Mouse (Mus musculus) midbrain, embryonic 11.5 days (tissue): ENCODE data around the gene Gm13283. TPM values are rescaled to one million over a fixed set of nuclear protein-coding genes. Genes with fewer than 3 reads are reported as not detected.
"Not testable (repeated sequence)": the region's sequence is repeated elsewhere in the genome, so short reads cannot be mapped to it uniquely, and the experiment has no call there.

Experiments used
- ATAC-seq: fragments of 200-750 bp; cut with Nextera tagmentation; 2 replicates; pipeline ENCODE4 v1.8.0; 2017; ENCODE audit warnings: moderate TSS enrichment, moderate library complexity; ENCODE audit not compliant: low FRiP score
- DNase-seq: peaks from one replicate; pipeline ENCODE4 v3.0.0; 2015; ENCODE audit warnings: low spot score; ENCODE audit errors: missing footprints
- H3K27ac ChIP-seq: fragments of 300-500 bp; sonication (generic); 2 replicates; pipeline ENCODE4 v1.5.1; 2014; ENCODE audit warnings: low read depth, low read length
- H3K27me3 ChIP-seq: fragments of 300-500 bp; sonication (generic); 2 replicates; pipeline ENCODE4 v1.6.1; 2014; ENCODE audit warnings: mild to moderate bottlenecking, low read length, moderate library complexity, mixed read lengths; ENCODE audit not compliant: control insufficient read depth, insufficient read depth
- H3K36me3 ChIP-seq: fragments of 300-500 bp; sonication (generic); 2 replicates; pipeline ENCODE4 v1.6.1; 2014; ENCODE audit warnings: mild to moderate bottlenecking, low read length, moderate library complexity, mixed read lengths; ENCODE audit not compliant: control insufficient read depth, insufficient read depth
- H3K4me1 ChIP-seq: fragments of 300-500 bp; sonication (generic); 2 replicates; pipeline ENCODE4 v1.6.1; 2014; ENCODE audit warnings: low read length; ENCODE audit not compliant: control insufficient read depth, insufficient read depth
- H3K4me2 ChIP-seq: fragments of 300-500 bp; sonication (generic); 2 replicates; pipeline ENCODE4 v1.6.1; 2014; ENCODE audit warnings: mild to moderate bottlenecking, moderate library complexity
- H3K4me3 ChIP-seq: fragments of 300-500 bp; sonication (generic); 2 replicates; pipeline ENCODE4 v1.5.1; 2014; ENCODE audit warnings: low read depth, low read length
- H3K9ac ChIP-seq: fragments of 300-500 bp; sonication (generic); 2 replicates; pipeline ENCODE4 v1.6.1; 2014; ENCODE audit warnings: low read length
- H3K9me3 ChIP-seq: fragments of 300-500 bp; sonication (generic); 2 replicates; pipeline ENCODE4 v1.6.1; 2016; ENCODE audit warnings: low read length; ENCODE audit not compliant: control insufficient read depth
- WGBS: fragments of 180-500 bp; shearing (Covaris S2); extraction: QIAGEN DNeasy Blood & Tissue Kit; methylation state at CpG from one replicate; pipeline ENCODE4 v1.1.7; 2014; 5-methylcytosine and 5-hydroxymethylcytosine counted together
- polyA plus RNA-seq: library from polyadenylated mRNA; unstranded; fragments of >200 nt; fragmentation: Nextera tagmentation; extraction: Ambion mirVana; gene quantifications from 2 replicates; pipeline ENCODE4 v1.2.1, GENCODE M21; 2014

Gene Gm13283
- polyA plus RNA-seq, 1 experiment from 2014 or later: 0.15 TPM

DNA sequence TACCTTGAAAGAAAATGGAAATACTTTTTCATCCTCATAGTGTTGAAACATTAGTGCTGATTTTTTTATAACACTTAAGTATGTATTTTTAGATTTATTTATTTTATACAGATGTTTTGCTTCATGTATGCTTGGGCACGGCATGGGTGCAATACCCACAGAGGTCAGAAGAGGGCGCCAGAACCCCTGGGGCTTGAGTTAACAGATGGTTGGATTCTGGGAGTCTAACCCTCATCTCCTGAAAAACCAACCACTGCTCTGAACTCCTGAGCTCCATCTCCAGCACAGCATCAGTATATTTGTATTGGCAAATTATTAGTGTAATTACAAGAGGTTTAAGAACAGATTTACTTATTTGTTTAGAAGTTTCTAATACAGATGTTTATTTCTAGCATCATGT lies 21.4 kb upstream of the Gm13283 start:
- no peak overlapping the region for H3K27ac ChIP-seq
- 4% methylated on average over 2 of the region's 2 CpGs for WGBS
- H3K9me3 ChIP-seq: no peaks in the 10 kb centered on the region
- H3K27me3 ChIP-seq: no peaks in the 10 kb centered on the region
- H3K4me2 ChIP-seq: no peak overlapping the region
- no peaks in the 10 kb centered on the region for H3K4me1 ChIP-seq
- peak; percentile 74 for ATAC-seq
- H3K4me3 ChIP-seq: no peak overlapping the region
- DNase-seq: peak; percentile 96
- no peak overlapping the region for H3K9ac ChIP-seq
- H3K36me3 ChIP-seq: no peaks in the 10 kb centered on the region

DNA sequence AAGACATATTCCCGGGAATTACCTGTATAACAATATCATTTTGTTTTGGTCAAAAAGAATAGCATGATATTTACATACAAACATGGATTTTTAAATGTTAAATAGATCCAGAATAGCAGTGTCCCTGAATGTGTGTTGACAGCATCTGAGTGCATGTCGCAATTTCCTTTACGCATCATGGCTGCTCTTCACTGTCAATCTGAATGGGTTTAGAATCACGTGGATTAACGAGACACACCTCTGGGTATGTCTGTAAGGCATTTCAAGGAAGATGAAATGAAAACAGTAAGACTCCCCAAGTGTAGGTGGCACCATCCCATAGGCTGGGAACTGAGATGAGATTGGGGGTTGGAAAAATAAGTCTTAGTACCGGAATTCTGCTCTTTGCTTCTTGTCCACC lies 20.9 kb upstream of the Gm13283 start:
- ATAC-seq: no peak

DNA sequence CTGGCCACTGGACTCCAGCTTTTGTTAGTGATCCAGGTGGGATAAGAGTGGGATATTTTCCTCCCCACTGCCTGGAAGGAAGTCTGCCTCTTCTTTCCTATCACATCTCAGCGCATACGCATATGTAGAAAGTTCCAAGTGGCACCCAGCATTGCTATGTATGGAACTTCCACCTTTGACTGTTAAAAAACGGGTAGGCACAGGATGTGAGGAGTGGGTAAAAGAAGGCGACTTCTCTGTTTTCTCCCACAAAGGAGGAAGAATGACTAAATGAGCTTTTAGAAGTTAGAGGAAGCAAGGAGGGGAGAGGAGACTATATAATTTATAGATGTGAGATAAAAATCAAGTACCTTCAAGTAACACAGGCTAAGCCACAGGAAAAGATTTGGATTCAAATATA lies 18.5 kb upstream of the Gm13283 start:
- Histone ChIP-seq H3K27ac (no peak overlapping the region), H3K9me3 (no peaks in the 10 kb centered on the region), H3K27me3 (no peaks in the 10 kb centered on the region), H3K4me2 (no peak overlapping the region), H3K4me1 (no peaks in the 10 kb centered on the region; the same call in 1 of the 2 replicates), H3K4me3 (no peak overlapping the region), H3K9ac (no peak overlapping the region), H3K36me3 (no peaks in the 10 kb centered on the region)
- 93% methylated on average over 4 of the region's 4 CpGs for WGBS
- DNase-seq: peak; percentile 68
- no peak for ATAC-seq

More for the DNA sequence above, 20.9 kb upstream of the Gm13283 start:
- DNase-seq: peak; percentile 54
- Histone ChIP-seq H3K4me3 (no peak overlapping the region), H3K4me1 (no peaks in the 10 kb centered on the region), H3K9me3 (no peaks in the 10 kb centered on the region), H3K4me2 (no peak overlapping the region), H3K27me3 (no peaks in the 10 kb centered on the region), H3K9ac (no peak overlapping the region), H3K36me3 (no peaks in the 10 kb centered on the region), H3K27ac (no peak overlapping the region)
- 92% methylated on average over 6 of the region's 6 CpGs for WGBS

DNA sequence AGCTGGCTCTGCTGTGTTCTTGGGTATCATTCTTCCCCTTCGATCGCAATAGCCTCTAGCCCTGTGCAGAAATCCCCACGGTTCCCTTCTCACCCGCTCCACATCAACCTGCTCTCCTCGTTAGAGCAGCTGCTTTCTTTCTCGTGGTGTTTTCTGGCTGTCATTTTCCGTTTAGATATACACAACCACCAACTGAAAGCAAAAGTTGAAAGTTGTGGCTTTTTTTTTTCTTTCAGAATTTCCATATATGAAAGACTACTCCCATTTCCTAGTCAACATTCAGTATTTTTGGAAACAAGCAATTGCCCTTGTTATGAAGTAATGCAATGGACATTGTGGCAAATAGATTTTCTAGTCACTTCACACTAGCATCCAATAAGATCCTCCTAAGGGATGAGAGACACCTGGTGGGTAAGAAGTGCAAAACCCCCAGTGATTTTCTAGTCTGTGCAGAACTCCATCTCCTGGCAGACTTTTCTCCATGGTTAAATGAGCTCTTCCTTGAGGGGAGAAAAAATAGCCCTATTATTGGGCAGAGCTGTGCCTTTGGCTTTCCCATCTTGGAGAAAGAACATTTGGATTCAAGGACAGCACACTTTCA lies 17.0 kb upstream of the Gm13283 start:
- Histone ChIP-seq H3K9ac (no peak overlapping the region), H3K4me2 (no peak overlapping the region), H3K27ac (no peak overlapping the region), H3K27me3 (no peaks in the 10 kb centered on the region), H3K4me3 (no peak overlapping the region), H3K9me3 (no peaks in the 10 kb centered on the region), H3K36me3 (no peaks in the 10 kb centered on the region), H3K4me1 (no peaks in the 10 kb centered on the region; the same call in 1 of the 2 replicates)
- no peak for DNase-seq
- ATAC-seq: no peak
- WGBS: 89% methylated on average over 7 of the region's 7 CpGs

DNA sequence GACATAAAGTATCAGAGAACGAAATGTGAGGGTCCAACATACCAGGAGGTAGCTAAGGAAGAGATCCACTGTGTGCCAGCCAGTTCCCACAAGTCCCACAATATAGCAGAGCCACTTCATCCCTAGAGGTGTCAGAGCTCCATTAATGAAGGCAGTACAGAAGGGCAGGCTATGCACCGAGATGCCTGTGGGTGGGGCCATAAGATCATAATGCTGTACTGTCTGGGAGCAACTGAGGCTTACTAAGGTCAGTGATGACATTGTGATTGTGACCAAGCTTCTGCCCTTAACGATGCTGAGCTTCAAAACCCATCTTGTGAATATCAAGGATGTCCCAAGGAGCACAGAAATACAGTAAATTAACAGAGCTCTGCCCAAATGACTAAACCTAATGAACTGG lies 15.7 kb upstream of the Gm13283 start:
- no peaks in the 10 kb centered on the region for H3K27me3 ChIP-seq
- no peak overlapping the region for H3K9ac ChIP-seq
- no peak overlapping the region for H3K27ac ChIP-seq
- H3K36me3 ChIP-seq: no peaks in the 10 kb centered on the region
- no peak overlapping the region for H3K4me2 ChIP-seq
- ATAC-seq (no peak), DNase-seq (peak; percentile 44)
- no peak overlapping the region for H3K4me3 ChIP-seq
- no peaks in the 10 kb centered on the region; the same call in 1 of the 2 replicates for H3K4me1 ChIP-seq
- no peaks in the 10 kb centered on the region for H3K9me3 ChIP-seq
- 84% methylated on average over 3 of the region's 3 CpGs for WGBS

DNA sequence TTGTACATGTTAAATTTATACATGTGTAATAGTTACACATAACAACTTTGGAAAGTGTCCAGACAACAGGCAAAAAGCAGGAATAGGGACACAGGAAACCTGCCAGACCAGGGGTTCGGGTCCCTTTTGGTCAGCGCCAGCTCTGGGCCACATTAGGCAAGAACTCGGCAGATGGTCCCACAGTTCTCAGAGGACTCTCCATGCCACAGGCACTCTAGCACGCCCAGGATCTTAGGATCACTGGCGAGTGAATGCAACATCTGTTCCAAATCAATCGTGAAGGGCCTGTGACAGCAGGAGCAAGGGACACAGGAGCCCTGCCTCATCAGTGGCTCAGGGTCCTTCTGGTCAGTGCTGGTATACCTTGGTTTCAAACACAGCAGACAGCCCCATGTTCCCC lies 10.0 kb upstream of the Gm13283 start:
- no peak for ATAC-seq
- H3K36me3 ChIP-seq: no peaks in the 10 kb centered on the region
- WGBS: 80% methylated on average over 6 of the region's 6 CpGs
- H3K27ac ChIP-seq: no peak overlapping the region
- no peak overlapping the region for H3K4me3 ChIP-seq
- DNase-seq: peak; percentile 75
- no peaks in the 10 kb centered on the region; the same call in 1 of the 2 replicates for H3K4me1 ChIP-seq
- H3K4me2 ChIP-seq: no peak overlapping the region
- H3K9ac ChIP-seq: no peak overlapping the region
- H3K9me3 ChIP-seq: no peaks in the 10 kb centered on the region
- no peaks in the 10 kb centered on the region for H3K27me3 ChIP-seq

DNA sequence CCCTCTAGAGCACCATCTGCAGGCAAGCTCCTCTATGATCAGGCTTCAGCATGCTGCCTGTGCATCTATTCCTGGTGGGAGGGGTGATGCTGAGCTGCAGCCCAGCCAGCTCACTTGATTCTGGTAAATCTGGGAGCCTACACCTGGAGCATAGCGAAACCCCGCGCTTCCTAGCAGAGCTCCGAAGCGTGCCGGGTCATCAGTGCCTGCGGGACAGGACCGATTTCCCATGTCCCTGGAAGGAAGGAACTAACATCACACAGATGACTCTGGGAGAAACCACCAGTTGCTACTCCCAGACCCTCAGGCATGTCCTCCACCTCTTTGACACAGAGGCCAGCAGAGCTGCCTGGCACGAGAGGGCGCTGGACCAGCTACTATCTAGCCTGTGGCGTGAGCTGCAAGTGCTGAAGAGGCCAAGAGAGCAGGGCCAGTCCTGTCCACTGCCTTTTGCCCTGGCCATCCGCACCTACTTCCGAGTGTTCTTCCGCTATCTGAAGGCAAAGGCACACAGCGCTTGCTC lies 5.0 kb upstream of the Gm13283 start, which contains the start of gene Gm13271:
Gene Gm13271 (plus strand): TSS at position 51 of the 523 bp plus-strand sequence.
- not testable (repeated sequence) for ATAC-seq, H3K4me3 ChIP-seq, DNase-seq, H3K36me3 ChIP-seq, H3K27me3 ChIP-seq, H3K9ac ChIP-seq, H3K9me3 ChIP-seq, H3K27ac ChIP-seq, H3K4me1 ChIP-seq, H3K4me2 ChIP-seq
- 72% methylated on average over 15 of the region's 15 CpGs for WGBS

DNA sequence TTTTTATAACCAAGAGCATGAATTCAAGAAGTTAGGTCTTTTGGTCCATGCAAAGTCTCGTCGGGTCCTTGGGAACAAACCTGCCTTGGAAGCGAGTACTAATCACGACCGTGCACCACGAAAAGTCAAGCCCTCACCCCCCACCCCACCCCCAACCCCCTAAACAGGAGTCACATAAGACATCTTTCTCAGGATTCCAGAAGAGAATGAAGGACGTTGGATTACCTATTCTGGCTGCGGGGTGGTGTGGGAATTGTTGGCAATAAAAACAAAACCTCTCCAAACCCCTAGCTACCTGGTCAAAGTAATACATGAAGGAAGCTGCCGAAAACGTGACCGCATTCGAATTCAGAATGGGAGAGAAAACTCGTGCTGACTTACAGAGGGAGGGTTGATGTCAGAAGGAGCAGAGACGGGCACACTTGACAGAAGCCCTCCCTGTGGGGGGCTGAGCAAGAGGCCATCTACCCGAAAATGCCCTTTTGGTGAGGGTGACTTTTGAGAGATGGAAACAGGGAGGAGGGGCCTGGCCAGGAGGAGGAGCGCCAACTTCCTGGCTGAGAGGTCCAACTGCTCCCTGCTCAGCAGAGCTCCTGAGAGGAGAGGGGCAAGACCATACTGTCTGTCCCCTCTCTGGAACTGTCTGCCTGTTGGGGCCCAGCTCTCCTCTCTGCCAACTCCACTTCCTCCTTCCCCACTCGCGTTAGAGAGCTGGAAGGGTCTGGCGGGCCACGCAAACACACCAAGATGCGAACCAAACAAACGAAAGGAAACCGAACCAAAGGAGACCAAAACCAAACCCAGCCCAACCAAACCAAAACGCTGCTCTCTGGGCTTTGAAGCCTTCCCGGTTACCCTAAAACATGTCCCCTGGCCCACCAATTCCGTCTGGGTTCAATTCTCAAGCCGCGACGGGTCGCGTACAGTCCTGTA lies 3.1 kb upstream of the Gm13283 start:
- Histone ChIP-seq H3K27ac (peak overlapping the region; percentile 68), H3K9ac (peak overlapping the region; percentile 69), H3K4me2 (peak overlapping the region; percentile 69), H3K4me3 (peak overlapping the region; percentile 39)
- H3K4me1 ChIP-seq, H3K9me3 ChIP-seq, H3K36me3 ChIP-seq, ATAC-seq, H3K27me3 ChIP-seq: not testable (repeated sequence)
- 12% methylated on average over 28 of the region's 31 CpGs for WGBS
- DNase-seq: peak; percentile 96

DNA sequence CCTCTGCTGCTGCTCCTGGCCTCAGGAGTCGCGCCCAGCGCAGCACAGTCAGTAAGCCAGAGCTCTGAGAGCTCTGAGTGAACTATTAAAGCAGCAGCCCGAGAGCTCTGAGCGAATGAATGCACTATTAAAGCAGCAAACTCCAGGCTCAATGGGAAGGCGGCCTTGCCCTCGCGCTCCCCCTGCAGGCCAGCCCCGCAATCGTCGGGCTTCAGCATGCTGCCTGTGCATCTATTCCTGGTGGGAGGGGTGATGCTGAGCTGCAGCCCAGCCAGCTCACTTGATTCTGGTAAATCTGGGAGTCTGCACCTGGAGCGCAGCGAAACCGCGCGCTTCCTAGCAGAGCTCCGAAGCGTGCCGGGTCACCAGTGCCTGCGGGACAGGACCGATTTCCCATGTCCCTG lies 2.3 kb upstream of the Gm13283 start:
- not testable (repeated sequence) for H3K9me3 ChIP-seq, H3K4me1 ChIP-seq, H3K36me3 ChIP-seq, H3K27me3 ChIP-seq
- peak overlapping the region; percentile 68 for H3K27ac ChIP-seq
- DNase-seq (peak; percentile 94), ATAC-seq (peak; percentile 100)
- peak overlapping the region; percentile 69 for H3K4me2 ChIP-seq
- peak overlapping the region; percentile 69; the same call in 1 of the 2 replicates for H3K9ac ChIP-seq
- WGBS: under 1% methylated on average over 18 of the region's 21 CpGs
- H3K4me3 ChIP-seq: peak overlapping the region; percentile 39
